Mouse (Mus musculus): ENCODE measurements around the gene Rbfox3.

DNA sequence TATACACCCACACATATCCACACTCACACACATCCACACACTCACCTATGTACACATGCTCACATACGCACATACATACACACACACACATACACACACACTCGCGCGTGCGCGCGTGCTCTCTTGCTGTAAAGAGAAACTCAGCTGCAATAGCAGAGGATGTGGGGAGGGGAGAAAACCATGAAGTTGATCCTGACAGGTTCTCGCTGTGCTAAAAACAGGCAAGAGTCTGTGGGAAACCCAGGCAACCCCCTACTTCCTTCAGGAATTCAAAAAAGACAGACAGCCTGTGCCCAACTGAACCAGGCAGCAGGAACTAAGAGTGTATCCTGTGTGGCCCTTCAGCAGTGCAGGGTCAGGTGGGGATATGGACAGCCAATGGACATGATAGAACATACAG is 92.9 kb downstream of the Rbfox3 start:
- TF ChIP-seq CTCF (IDR thresholded peaks at IDR 0.05; ENCODE audit: low read depth), result no peak
- no peak for TF ChIP-seq EP300 (IDR thresholded peaks at IDR 0.05; ENCODE audit: low read depth)

Measured in liver, embryonic 14.5 days (tissue).